Mouse (Mus musculus) monocyte, adult 2 months (primary cell): Measurements from ENCODE around the gene Clca2.

Experiments used
- DNase-seq, 2 experiments: peaks; one replicate each; pipeline ENCODE4 v3.0.0; 2022; ENCODE audit warnings: low spot score in 2 of 2, low read depth in 1 of 2

Clca2 gene

DNA sequence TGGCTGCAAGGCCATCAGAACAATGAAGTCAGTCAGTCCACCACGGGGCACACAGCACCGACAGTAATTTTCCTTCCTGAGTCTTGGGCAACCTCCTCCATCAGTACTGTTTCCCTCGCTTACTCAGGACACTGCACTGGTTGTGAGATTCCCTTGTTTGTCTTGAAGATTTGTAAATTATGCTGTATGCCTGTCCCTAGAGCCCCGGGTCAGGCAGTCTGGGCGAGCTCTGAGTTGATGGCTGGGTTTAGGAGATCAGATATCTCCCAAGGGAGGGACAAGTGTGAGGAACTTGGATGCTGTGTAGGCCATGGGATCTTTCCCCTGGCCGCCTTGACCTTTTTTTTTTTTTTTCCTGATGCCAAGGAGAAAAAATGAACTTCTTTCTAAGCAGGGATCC is at the start of gene Clca2:
Gene Clca2, minus strand, starts transcription at position 153 of the 400 bp plus-strand sequence.
- DNase-seq: no peak

DNA sequence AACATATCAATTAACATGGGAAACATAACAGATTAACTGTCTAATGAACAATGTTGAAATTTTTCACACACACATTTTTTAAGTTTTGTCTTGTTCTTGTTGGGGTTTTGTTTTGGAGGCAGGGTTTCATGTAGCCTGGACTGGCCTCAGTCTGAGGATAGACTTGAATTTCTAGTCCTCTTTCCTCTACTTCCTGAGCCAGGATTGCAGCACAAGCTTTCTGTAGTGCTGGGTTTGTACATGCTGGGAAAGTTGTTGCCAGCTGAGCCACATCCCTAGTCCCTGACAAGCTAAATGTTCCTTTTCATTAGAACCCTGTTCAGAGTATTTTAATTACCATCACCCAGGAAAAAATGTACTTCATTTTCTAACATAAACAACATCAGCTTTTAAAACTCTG is 48.7 kb upstream of the Clca2 start:
- no peak for DNase-seq

GRCm38 (mm10) chr3:145147483-145147882 is 48.2 kb upstream of the Clca2 start:
- no peak for DNase-seq

DNA sequence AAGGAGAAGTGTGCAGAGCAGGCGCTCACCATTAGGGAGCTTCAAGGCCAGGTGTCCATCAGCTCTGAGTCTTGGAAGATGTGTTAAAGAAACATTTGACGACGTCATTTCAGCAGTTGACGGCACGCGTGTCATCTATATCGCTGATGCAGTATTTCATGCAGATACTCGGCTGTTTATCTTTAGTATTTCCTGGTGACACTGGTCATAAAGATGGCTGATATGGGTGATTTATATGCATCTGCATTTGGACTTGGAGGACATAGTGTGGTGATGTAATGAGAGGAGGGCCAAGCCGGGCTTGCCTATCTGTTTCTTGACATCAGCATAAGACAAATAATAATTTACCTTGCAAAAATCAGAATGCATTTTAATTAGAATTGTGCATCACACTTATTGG is 47.6 kb upstream of the Clca2 start:
- DNase-seq: no peak

DNA sequence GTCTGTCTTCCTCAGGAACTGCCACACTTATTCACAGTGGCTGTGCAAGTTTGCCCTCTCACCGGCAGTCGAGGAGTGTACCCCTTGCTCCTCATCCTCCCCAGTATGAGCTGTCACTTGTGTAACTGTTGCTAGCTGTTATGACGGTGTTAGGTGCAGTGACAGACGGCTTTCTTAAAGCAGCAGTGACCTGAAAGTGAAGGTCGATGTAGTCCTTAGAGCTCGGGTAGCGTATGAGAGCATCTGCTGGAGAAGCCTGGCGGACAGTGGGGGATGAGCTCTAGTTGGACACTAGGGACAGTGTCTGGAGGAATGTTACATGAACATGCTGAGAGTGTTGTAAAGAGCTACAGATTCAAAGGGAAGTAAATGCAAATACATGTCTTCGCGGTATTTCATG is 44.6 kb upstream of the Clca2 start:
- DNase-seq: no peak

- DNase-seq: no peak
Measured at GRCm38 (mm10) chr3:145142925-145143324, 43.7 kb upstream of the Clca2 start.

GRCm38 (mm10) chr3:145140236-145140635 is 41.0 kb upstream of the Clca2 start:
- no peak for DNase-seq

GRCm38 (mm10) chr3:145131210-145131868 is 32.1 kb upstream of the Clca2 start:
- no peak for DNase-seq

DNA sequence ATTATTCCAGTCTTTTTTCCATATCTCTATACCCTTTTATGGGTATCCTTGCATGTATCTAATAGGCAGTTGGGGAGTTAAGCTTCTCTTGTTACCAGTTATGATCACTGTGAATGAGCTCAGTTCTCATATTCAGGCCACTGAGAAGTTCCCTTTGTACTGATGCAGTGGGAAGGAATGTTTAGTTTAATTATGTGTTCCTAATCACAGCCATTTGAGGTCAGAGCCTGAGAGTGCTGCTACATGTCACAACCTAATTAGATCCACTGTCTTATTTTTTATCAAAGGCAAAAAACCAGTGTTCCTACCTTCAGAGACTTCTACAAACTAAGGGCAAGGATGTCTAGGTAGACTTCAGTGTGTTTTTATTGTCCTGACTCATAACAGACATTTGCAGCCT is 30.1 kb upstream of the Clca2 start:
- no peak for DNase-seq

- no peak for DNase-seq
Measured at GRCm38 (mm10) chr3:145126618-145127017, 27.4 kb upstream of the Clca2 start.

GRCm38 (mm10) chr3:145119425-145119824 is 20.2 kb upstream of the Clca2 start:
- no peak for DNase-seq

GRCm38 (mm10) chr3:145119002-145119358 is 19.7 kb upstream of the Clca2 start:
- DNase-seq: no peak

GRCm38 (mm10) chr3:145118254-145119001 is 19.2 kb upstream of the Clca2 start, which contains the start of gene Odf2l:
TSS of gene Odf2l (plus strand) at chr3:145118588.
- DNase-seq: peak; percentile 86 to 96

DNA sequence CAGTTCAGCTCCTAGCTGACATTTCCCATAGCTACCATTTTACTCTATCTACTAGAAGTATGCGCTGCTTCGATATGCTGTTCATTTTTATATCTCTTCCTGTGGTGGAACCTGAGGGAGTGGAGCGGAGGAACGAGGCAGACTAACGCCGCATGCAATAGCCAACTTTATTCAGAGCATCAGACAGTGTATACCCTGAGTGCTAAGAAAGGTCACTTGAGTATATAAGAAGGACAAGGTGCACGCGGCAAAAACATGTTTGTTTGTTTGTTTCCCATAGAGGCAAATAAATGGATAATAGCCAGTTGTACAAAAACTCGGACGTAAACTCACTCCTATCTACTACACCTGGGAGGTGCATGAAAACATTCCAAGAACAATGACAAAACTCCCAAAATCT is 18.4 kb upstream of the Clca2 start:
- no peak for DNase-seq

GRCm38 (mm10) chr3:145115169-145115568 is 15.9 kb upstream of the Clca2 start:
- DNase-seq: no peak

- DNase-seq: no peak
Measured at GRCm38 (mm10) chr3:145105773-145106504, 6.7 kb upstream of the Clca2 start.

- DNase-seq: no peak
Measured at GRCm38 (mm10) chr3:145105076-145105772, 6.0 kb upstream of the Clca2 start.

DNA sequence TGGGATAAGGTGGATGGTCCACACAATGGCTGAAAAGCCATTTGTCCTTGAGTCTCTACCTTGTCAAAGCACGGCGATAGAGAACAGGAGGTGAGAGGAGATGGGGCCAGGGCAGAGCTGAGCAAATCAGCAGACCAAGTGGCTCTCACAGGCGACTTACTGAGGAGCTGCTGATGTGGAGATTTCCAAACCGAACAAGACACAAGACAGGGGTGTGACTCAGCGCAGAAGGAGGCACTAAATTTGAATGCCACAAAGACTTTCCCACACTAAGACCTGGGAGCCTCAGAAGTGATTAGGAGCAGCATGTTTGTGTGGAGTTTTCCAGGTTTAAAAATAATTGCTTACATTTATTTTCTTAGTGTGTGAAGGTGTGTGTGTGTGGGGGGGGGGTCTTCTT is 4.5 kb upstream of the Clca2 start:
- DNase-seq: no peak

GRCm38 (mm10) chr3:145103321-145103720 is 4.1 kb upstream of the Clca2 start:
- DNase-seq: no peak

DNA sequence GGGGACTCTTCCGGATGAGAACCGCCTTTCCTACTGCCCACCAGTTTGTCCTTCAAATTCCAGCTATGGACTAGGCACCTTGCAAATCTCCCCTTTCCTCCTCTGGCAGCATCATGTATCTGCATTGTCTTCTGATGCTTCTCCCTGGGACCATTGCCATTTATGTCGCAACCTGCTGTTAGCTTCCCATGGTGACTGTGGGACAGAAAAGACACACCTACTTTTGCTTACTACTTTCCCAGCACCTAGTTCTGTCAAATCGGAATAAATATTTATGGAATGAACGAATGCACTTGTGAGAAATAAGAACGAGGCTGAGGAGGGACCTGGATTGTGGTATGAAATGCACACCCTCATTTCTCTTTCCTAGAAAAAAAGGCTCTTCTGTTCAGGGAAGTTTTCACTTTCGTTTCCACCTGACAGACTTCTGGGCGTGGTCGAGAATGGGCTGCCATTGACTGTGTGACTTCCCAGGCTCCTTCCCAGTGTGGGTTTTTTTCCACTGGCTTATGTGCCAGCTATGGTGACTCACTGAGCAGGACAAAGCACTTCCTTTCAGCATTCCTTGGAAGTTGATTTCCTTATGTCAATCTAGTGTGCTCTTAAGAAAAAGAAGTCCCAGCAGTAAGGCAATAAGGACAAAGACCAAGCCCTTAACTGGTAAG is 2.8 kb upstream of the Clca2 start:
- no peak for DNase-seq
